Mouse (Mus musculus) kidney, embryonic 15.5 days (tissue): ENCODE measurements around the gene Sap25. TPM values are rescaled to one million over a fixed set of nuclear protein-coding genes. Genes with fewer than 3 reads are reported as not detected.
"Not testable (repeated sequence)": the region's sequence is repeated elsewhere in the genome, so short reads cannot be mapped to it uniquely, and the experiment has no call there.

ENCODE experiments used
- ATAC-seq: fragments of 200-750 bp; cut with Nextera tagmentation; replicated peaks from 2 replicates; pipeline ENCODE4 v1.8.0; 2017; ENCODE audit warnings: moderate TSS enrichment; ENCODE audit not compliant: low FRiP score
- H3K27ac ChIP-seq: fragments of 300-500 bp; sonication (generic); 2 replicates; pipeline ENCODE4 v1.5.1; 2015; ENCODE audit warnings: mild to moderate bottlenecking, inconsistent platforms
- H3K27me3 ChIP-seq: fragments of 300-500 bp; sonication (generic); 2 replicates; pipeline ENCODE4 v1.6.1; 2015; ENCODE audit warnings: inconsistent platforms
- H3K36me3 ChIP-seq: fragments of 300-500 bp; sonication (generic); 2 replicates; pipeline ENCODE4 v1.6.1; 2015; ENCODE audit warnings: inconsistent platforms
- H3K4me1 ChIP-seq: fragments of 300-500 bp; sonication (generic); 2 replicates; pipeline ENCODE4 v1.6.1; 2015; ENCODE audit warnings: inconsistent platforms
- H3K4me2 ChIP-seq: fragments of 300-500 bp; sonication (generic); 2 replicates; pipeline ENCODE4 v1.6.1; 2015; ENCODE audit warnings: moderate library complexity, mild to moderate bottlenecking, inconsistent platforms
- H3K4me3 ChIP-seq: fragments of 300-500 bp; sonication (generic); replicated peaks from 2 replicates; pipeline ENCODE4 v1.5.1; 2015; ENCODE audit warnings: mild to moderate bottlenecking, inconsistent platforms
- H3K9ac ChIP-seq: fragments of 300-500 bp; sonication (generic); 2 replicates; pipeline ENCODE4 v1.6.1; 2015; ENCODE audit warnings: mild to moderate bottlenecking, inconsistent platforms
- H3K9me3 ChIP-seq: fragments of 300-500 bp; sonication (generic); replicated peaks from 2 replicates; pipeline ENCODE4 v1.6.1; 2016; ENCODE audit warnings: inconsistent platforms
- WGBS: fragments of 180-500 bp; shearing (Covaris S2); methylation state at CpG from one replicate; pipeline ENCODE4 v1.1.7; 2015; ENCODE audit warnings: mixed read lengths; 5-methylcytosine and 5-hydroxymethylcytosine counted together
- polyA plus RNA-seq: library from polyadenylated mRNA; unstranded; fragments of >200 nt; fragmentation: Nextera tagmentation; extraction: Ambion mirVana; gene quantifications from 2 replicates; pipeline ENCODE4 v1.2.1, GENCODE M21; 2015

Gene Sap25
- polyA plus RNA-seq, 1 experiment from 2014 or later: 10.5 TPM

- H3K36me3 ChIP-seq: peaks cover 28% of the 10 kb centered on the region
- 56% methylated on average over 3 of the region's 3 CpGs for WGBS
- H3K27ac ChIP-seq: no peak overlapping the region
- peak overlapping the region; percentile 43 for H3K4me3 ChIP-seq
- H3K27me3 ChIP-seq: no peaks in the 10 kb centered on the region
- H3K4me1 ChIP-seq: peaks cover 62% of the 10 kb centered on the region
- H3K9ac ChIP-seq: no peak overlapping the region; the same call in 1 of the 2 replicates
- H3K9me3 ChIP-seq: no peaks in the 10 kb centered on the region
- ATAC-seq: no peak
- H3K4me2 ChIP-seq: peak overlapping the region; percentile 56
Measured at GRCm38 (mm10) chr5:137609292-137609691, 31.8 kb upstream of the Sap25 start.

GRCm38 (mm10) chr5:137610056-137610455, 31.1 kb upstream of the Sap25 start:
- H3K9ac ChIP-seq: peak overlapping the region; percentile 31; the same call in 1 of the 2 replicates
- H3K9me3 ChIP-seq: no peaks in the 10 kb centered on the region
- no peaks in the 10 kb centered on the region for H3K27me3 ChIP-seq
- H3K36me3 ChIP-seq: peaks cover 24% of the 10 kb centered on the region
- H3K27ac ChIP-seq: peak overlapping the region; percentile 96
- WGBS: 52% methylated on average over 4 of the region's 4 CpGs
- H3K4me2 ChIP-seq: peak overlapping the region; percentile 56
- peaks cover 62% of the 10 kb centered on the region for H3K4me1 ChIP-seq
- peak overlapping the region; percentile 43 for H3K4me3 ChIP-seq
- no peak for ATAC-seq

GRCm38 (mm10) chr5:137610548-137611244, 30.4 kb upstream of the Sap25 start:
- Histone ChIP-seq H3K27me3 (no peaks in the 10 kb centered on the region), H3K4me2 (peak overlapping the region; percentile 56), H3K4me1 (peaks cover 62% of the 10 kb centered on the region), H3K36me3 (peaks cover 18% of the 10 kb centered on the region), H3K4me3 (peak overlapping the region; percentile 43), H3K9me3 (no peaks in the 10 kb centered on the region), H3K9ac (peak overlapping the region; percentile 31), H3K27ac (peak overlapping the region; percentile 96)
- ATAC-seq: peak; percentile 57
- WGBS: 10% methylated on average over 12 of the region's 12 CpGs

GRCm38 (mm10) chr5:137611245-137611602, 29.9 kb upstream of the Sap25 start:
- Histone ChIP-seq H3K4me2 (peak overlapping the region; percentile 56), H3K4me3 (peak overlapping the region; percentile 43), H3K27ac (peak overlapping the region; percentile 96), H3K36me3 (peaks cover 12% of the 10 kb centered on the region), H3K9ac (peak overlapping the region; percentile 31), H3K4me1 (peaks cover 62% of the 10 kb centered on the region), H3K27me3 (no peaks in the 10 kb centered on the region), H3K9me3 (no peaks in the 10 kb centered on the region)
- peak; percentile 67 for ATAC-seq
- WGBS: 3% methylated on average over 6 of the region's 6 CpGs

GRCm38 (mm10) chr5:137613076-137613475, 28.1 kb upstream of the Sap25 start:
- Histone ChIP-seq H3K4me3 (no peak overlapping the region), H3K36me3 (no peaks in the 10 kb centered on the region), H3K9ac (no peak overlapping the region), H3K27ac (peak overlapping the region; percentile 56; the same call in 1 of the 2 replicates), H3K27me3 (0 out of 2 replicates have a peak, but pooled peaks cover 4% of the 10 kb centered on the region), H3K4me2 (no peak overlapping the region), H3K9me3 (no peaks in the 10 kb centered on the region), H3K4me1 (peaks cover 57% of the 10 kb centered on the region)
- WGBS: 70% methylated on average over 5 of the region's 5 CpGs
- no peak for ATAC-seq

GRCm38 (mm10) chr5:137613550-137613949, 27.6 kb upstream of the Sap25 start, which contains the start of gene Pcolce:
Gene Pcolce, minus strand, starts transcription at chr5:137613784.
- H3K36me3 ChIP-seq: no peaks in the 10 kb centered on the region
- H3K27ac ChIP-seq: peak within 1 kb of the TSS; percentile 56; the same call in 1 of the 2 replicates
- H3K9ac ChIP-seq: no peak within 1 kb of the TSS
- no peak within 1 kb of the TSS for H3K4me3 ChIP-seq
- WGBS: 22% methylated on average over 11 of the region's 11 CpGs
- 0 out of 2 replicates have a peak, but pooled peaks cover 4% of the 10 kb centered on the region for H3K27me3 ChIP-seq
- H3K4me1 ChIP-seq: peaks cover 53% of the 10 kb centered on the region
- no peak for ATAC-seq
- no peaks in the 10 kb centered on the region for H3K9me3 ChIP-seq
- H3K4me2 ChIP-seq: no peak within 1 kb of the TSS

- 94% methylated on average over 2 of the region's 2 CpGs for WGBS
- H3K36me3 ChIP-seq, H3K9me3 ChIP-seq, H3K4me3 ChIP-seq, H3K27ac ChIP-seq, H3K4me2 ChIP-seq, ATAC-seq, H3K27me3 ChIP-seq, H3K9ac ChIP-seq: not testable (repeated sequence)
- peaks cover 40% of the 10 kb centered on the region for H3K4me1 ChIP-seq
Measured at GRCm38 (mm10) chr5:137614921-137615320, 26.2 kb upstream of the Sap25 start.

- Histone ChIP-seq H3K9ac (no peak overlapping the region), H3K4me2 (no peak overlapping the region), H3K9me3 (no peaks in the 10 kb centered on the region), H3K27me3 (0 out of 2 replicates have a peak, but pooled peaks cover 4% of the 10 kb centered on the region), H3K36me3 (no peaks in the 10 kb centered on the region), H3K4me3 (no peak overlapping the region), H3K27ac (no peak overlapping the region), H3K4me1 (peaks cover 36% of the 10 kb centered on the region)
- no peak for ATAC-seq
- WGBS: 89% methylated on average over 7 of the region's 7 CpGs
Measured at GRCm38 (mm10) chr5:137615347-137615746, 25.8 kb upstream of the Sap25 start.

- H3K9me3 ChIP-seq: no peaks in the 10 kb centered on the region
- H3K27ac ChIP-seq: no peak overlapping the region
- no peak overlapping the region for H3K9ac ChIP-seq
- H3K36me3 ChIP-seq: no peaks in the 10 kb centered on the region
- no peak overlapping the region for H3K4me3 ChIP-seq
- no peak overlapping the region for H3K4me2 ChIP-seq
- ATAC-seq: no peak
- peaks cover 18% of the 10 kb centered on the region for H3K4me1 ChIP-seq
- WGBS: 85% methylated on average over 11 of the region's 11 CpGs
- H3K27me3 ChIP-seq: no peaks in the 10 kb centered on the region
Measured at GRCm38 (mm10) chr5:137623937-137624530, 17.1 kb upstream of the Sap25 start.

- peak overlapping the region; percentile 82 for H3K4me3 ChIP-seq
- WGBS: under 1% methylated on average over 9 of the region's 9 CpGs
- H3K4me1 ChIP-seq: peaks cover 53% of the 10 kb centered on the region
- H3K36me3 ChIP-seq: peaks cover 7% of the 10 kb centered on the region
- peak overlapping the region; percentile 94 for H3K27ac ChIP-seq
- ATAC-seq: no peak
- H3K27me3 ChIP-seq: no peaks in the 10 kb centered on the region
- H3K9ac ChIP-seq: peak overlapping the region; percentile 59
- H3K4me2 ChIP-seq: peak overlapping the region; percentile 79
- H3K9me3 ChIP-seq: no peaks in the 10 kb centered on the region
Measured at GRCm38 (mm10) chr5:137627991-137628390, 13.1 kb upstream of the Sap25 start.

- peak; percentile 96 for ATAC-seq
- peaks cover 60% of the 10 kb centered on the region for H3K4me1 ChIP-seq
- no peaks in the 10 kb centered on the region for H3K27me3 ChIP-seq
- H3K27ac ChIP-seq: peak within 1 kb of the TSS; percentile 99
- no peaks in the 10 kb centered on the region for H3K9me3 ChIP-seq
- peaks cover 13% of the 10 kb centered on the region for H3K36me3 ChIP-seq
- peak within 1 kb of the TSS; percentile 79 for H3K4me2 ChIP-seq
- 0% methylated on average over 46 of the region's 46 CpGs for WGBS
- H3K9ac ChIP-seq: peak within 1 kb of the TSS; percentile 80
- peak within 1 kb of the TSS; percentile 82 for H3K4me3 ChIP-seq
Measured at GRCm38 (mm10) chr5:137628498-137629305, 12.4 kb upstream of the Sap25 start, which contains the start of the genes Fbxo24, Lrch4 and Gm20605. Gene Fbxo24, minus strand, starts transcription at chr5:137629002. Gene Lrch4, plus strand, starts transcription at chr5:137629121. Gene Gm20605, plus strand, starts transcription at chr5:137629175.
